Mouse (Mus musculus): Measurements from ENCODE around the gene Tmem200b.

Gene Tmem200b

DNA sequence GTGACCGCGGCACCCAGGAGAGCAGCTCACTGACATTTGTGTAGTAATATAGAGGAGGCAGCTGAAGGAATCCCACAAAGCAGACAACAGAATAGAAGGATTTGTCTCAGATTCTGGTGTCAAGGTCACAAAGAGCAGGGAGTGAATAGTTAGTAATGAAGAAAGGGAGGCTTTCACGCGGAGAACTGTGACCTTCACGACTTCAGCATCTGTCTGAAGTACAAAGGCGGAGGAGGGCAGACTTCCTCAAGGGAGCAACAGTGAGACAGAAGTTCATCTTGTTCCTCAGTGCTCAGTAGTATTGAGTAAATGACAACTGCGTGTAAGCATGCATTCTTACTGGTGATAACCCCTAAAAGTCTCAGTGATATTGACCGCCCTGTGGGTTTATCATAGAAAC lies 29.1 kb downstream of the Tmem200b start:
- no peak for DNase-seq (ENCODE audit: low spot score in 2 of 2)

- no peak for DNase-seq (ENCODE audit: low spot score in 2 of 2)
These were observed 35.6 kb downstream of the Tmem200b start for GRCm38 (mm10) chr4:131957161-131957560.

DNA sequence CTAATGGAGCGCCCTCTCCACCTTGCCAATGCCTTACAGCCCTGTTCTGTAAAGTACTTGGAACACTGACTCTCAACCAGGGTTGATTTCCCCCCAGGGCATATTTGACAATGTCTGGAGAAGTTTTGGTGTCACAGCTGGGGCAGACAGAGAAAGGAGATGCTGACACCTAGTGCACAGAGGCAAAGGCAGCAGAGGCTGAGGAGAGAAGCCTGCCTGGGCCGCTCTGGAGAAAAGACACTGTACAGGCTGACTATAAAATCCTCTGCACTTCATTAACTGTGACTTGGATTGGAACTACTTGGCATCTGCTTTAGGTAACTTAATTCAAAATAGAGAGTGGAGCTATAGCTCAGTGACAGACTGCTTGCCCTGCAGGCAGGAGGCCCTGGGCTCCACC lies 47.3 kb downstream of the Tmem200b start:
- no peak for DNase-seq (ENCODE audit: low spot score in 2 of 2)

DNA sequence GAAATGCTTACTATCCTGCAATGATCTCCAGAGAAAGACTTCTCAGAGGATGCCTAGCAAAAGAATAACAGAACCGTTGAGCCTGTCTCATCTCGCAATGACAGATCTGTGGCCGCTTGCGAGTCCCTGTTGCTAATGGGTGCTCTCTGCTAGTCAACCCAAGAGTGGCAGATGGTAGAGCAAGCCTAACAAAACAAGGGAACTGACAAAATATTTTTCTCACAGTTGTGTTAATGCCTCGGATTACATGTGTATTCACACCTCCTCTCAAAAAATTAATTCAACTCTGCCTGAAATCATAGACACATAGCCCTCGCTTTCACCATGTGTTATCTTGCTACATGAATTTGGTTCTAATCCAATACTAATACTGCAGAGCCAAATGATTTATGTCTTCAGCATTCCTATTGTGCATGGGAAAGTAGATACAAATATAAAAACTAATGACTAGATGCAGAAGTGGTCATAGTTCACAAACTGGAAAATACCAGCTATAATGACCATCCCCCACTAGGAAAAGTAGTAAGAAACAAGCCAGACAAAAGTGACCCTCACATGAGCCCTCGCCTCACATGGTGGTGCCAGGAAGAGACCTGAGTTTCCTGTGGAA lies 48.8 kb downstream of the Tmem200b start:
- no peak for DNase-seq (ENCODE audit: low spot score in 2 of 2)
